Mouse (Mus musculus) small intestine, adult 2 months (tissue): ENCODE results near the gene Nsf.

ENCODE experiments used
- CTCF ChIP-seq: fragments of 200-500 bp; IDR thresholded peaks from 2 replicates; pipeline ENCODE4 v1.5.1; 2012; ENCODE audit warnings: low read depth, mild to moderate bottlenecking, control low read depth, inconsistent platforms, low read length, moderate library complexity, mixed read lengths; ENCODE audit not compliant: insufficient replicate concordance, insufficient read length; ENCODE audit errors: extremely low read depth
- POLR2A ChIP-seq: fragments of 200-500 bp; IDR thresholded peaks from 2 replicates; pipeline ENCODE4 v1.6.1; 2012; ENCODE audit warnings: low read depth, mild to moderate bottlenecking, control low read depth, inconsistent platforms, low read length, moderate library complexity

GRCm38 (mm10) chr11:103774228-103774530 is 179.7 kb downstream of the Nsf start:
- no peak for TF ChIP-seq POLR2A
- no peak for TF ChIP-seq CTCF
